Mouse (Mus musculus) c-Kit-positive CD71-negative TER-119-negative erythroid progenitor cells, embryonic 14.5 days (primary cell): ENCODE data around the gene Lrrc17.
"Not testable (repeated sequence)": the region's sequence is repeated elsewhere in the genome, so short reads cannot be mapped to it uniquely, and the experiment has no call there.

Source experiments
- DNase-seq: peaks from one replicate; pipeline ENCODE4 v3.0.0-alpha.2; 2013; ENCODE audit warnings: low read depth

Gene Lrrc17

DNA sequence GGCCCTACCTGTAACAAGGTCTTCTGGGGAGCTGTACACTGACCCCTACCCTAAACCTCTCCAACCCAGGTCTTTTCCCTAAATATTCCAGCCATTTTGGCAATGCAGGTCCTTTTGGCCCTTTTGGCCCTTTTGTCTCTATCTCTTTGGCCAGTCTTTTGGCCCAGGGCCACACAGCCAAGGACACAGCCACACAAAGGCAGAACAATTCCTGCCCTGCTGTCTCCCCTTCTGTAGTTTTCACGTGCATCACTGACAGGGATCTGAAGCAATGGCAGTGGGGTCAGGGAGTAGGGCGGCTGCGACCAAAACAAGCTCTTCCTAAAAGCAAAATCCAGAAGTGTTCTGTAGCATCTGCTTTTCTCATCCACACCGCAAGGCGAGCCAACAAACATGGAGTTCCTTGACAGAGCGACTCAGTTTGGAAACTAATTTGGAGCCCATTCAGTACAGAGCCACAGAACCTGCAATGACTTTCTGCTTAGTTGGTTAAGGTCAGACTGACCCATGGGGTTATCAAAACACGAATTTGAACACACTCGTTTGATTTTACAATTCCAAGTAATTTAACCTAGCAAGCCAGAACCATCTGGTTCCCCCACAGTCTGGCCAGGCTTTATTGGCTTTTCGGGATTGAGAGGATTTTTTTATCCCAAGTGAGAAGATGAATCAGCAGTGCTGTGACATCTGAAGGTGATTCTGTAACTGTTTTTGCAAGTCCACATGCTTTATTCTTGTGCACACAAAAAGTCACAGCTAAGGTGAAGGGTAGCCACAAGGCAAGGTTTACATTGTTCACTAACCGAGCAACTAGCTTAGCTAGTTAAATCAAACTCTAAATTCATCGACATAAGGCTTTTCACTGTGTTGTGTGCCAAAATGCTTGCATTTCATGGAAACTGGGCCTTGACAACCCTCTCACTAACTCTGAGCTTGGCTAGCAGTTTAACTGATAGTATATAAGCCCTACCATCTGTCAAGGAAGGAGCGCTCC, 65.2 kb downstream of the Lrrc17 start:
- DNase-seq = no peak

DNA sequence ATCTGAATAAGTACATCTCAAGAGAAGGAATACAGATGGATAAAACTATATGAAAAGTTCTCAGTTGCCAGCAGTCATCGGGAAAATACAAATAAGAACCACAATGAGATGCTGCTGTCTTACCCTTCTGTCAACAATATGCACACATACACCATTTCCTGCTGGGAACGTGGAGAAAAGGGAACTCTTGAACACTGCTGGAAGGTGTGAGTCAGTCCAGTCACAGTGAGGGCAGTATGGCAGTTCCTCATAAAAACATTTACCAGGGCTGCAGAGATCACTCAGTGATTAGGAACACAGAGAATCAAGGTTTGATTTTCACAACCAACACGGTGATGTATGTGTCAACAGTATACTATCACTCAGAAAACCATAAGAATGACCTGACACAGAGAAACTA, 67.6 kb downstream of the Lrrc17 start:
- peak; percentile 22 for DNase-seq

DNA sequence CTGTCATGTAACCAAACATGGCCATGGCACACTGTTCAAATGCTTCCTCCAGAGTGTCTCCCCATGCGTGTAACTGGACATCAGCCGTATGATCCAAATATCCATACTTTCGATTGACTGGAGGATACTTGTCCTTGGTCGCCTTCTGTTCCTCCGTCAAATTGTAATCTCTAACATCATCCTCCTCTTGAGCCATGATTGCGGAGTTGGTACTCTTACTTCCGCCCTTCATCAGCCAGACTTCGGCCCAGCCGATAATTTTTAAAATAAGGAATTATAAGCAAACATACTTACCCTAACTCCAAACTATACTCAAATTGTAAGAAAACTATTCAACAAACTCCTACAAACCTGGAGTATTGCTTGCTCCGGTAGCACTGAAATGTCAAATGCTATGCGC, 70.9 kb downstream of the Lrrc17 start:
- DNase-seq = not testable (repeated sequence)

DNA sequence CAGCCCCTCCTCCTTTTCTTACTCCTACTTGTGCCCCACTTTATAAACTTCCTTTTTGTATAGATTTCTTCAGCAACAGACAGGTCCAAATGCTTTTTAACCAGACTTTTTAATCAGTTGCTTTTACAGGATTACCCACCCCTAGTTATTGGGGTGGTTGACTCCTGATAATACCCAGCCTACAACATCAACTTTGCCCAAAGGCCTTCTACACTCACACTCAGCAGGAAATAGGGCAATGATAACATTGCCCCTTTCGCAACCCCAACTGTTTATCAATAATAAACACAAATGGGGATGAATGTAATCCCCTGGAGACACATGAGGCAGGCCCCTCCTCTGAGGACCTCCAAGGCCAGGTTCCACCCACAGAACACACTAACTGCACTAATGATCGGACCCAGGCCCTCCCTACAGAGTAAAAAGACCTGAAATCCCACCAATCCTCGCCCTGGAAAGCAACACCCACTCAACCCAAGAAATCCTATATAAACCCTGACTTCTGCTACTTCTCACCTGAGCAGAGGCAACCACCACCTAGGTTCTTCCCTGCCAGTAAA, 73.2 kb downstream of the Lrrc17 start:
- DNase-seq = no peak
